Mouse (Mus musculus): ENCODE results near the gene Gm20431. TPM values are rescaled to one million over a fixed set of nuclear protein-coding genes. Genes with fewer than 3 reads are reported as not detected.

The Gm20431 gene
- 0.63 TPM in 1 of 2 replicates, not detected in the other for polyA plus RNA-seq (2015; fragmentation: Nextera tagmentation; extraction: Ambion mirVana)

DNA sequence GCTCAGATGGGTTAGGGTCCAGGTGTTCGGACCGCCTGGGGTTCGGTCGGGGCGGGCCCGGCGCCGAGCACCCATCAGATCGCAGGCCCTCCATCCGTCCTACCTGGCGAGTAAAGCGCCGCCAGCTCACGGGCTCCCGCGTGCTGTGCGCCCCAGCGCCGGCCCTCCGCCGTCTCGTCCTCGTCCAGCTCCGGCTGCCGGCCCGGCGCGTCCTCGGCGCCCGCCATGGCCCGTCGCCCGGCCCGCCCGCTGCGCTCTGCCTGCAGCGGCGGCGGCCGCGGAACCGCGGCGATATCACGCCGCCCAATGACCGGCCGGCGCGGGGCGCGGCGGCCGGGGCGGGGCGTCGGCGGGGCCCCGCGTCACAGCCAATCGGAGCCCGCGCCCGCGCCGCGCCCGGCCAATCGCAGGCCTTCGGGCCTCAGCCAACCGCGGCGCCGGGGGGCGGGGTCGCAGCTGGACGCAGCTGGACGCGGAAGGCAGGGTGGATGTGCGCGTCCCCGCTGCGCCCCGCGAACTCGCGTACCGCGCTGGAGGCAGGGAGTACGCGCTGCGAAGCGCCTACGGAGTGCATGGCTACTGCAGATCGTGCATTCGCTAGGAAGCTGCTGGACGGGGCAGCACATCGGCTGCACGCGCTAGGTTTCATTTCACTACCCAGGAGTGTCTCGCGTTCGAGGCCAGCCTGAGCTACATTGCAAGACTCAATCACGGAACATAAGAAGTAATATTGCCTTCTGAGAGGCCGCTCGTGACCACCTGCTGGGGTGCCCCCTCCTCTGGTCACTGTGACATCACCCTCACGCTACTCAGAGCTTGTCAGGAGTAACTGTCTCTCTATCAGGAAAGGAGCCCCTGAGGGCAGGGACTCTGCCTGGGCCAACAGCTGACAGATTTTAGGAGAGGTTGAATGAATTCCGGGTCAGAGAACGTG, at the start of gene Gm20431:
TSS of gene Gm20431 (minus strand) at position 227 of the 934 bp plus-strand sequence.
- H3K9me3 ChIP-seq (replicated peaks), result no peaks in the 10 kb centered on the region
- H3K4me2 ChIP-seq, result peak within 1 kb of the TSS; percentile 95
- H3K9ac ChIP-seq, result peak within 1 kb of the TSS; percentile 89
- 0 out of 2 replicates have a peak, but pooled peaks cover 4% of the 10 kb centered on the region for H3K36me3 ChIP-seq (replicated peaks)
- H3K4me1 ChIP-seq (replicated peaks), result peaks cover 54% of the 10 kb centered on the region
- H3K27ac ChIP-seq (replicated peaks), result peak within 1 kb of the TSS; percentile 82
- H3K27me3 ChIP-seq, result peaks cover 19% of the 10 kb centered on the region
- peak; percentile 95 for ATAC-seq (ENCODE audit: insufficient read depth)
- peak within 1 kb of the TSS; percentile 88 for H3K4me3 ChIP-seq (replicated peaks)
- under 1% methylated on average over 110 of the region's 110 CpGs for WGBS (ENCODE audit: insufficient replicate concordance)

DNA sequence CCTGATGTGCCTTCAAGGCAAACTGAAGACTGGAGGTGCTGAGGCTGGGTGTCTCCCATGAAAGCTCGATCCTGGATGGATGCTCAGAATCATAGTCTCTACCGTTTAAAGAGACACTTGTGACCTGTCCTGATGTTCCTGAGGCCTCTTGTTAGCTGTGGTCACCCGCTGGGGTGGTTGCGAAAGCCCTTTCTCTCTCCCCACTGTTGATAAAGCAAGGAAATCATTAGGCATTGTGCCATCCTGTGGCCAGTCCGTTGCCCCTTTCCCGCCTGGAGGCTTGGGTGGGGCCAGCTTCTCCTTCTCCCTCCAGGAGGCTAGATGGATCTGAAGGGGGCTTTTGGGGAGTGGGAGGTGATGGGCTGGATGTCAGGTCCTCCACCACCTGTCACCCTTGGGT, 49.3 kb upstream of the Gm20431 start:
- Histone ChIP-seq H3K4me2 (no peak overlapping the region), H3K4me1 (replicated peaks) (peaks cover 22% of the 10 kb centered on the region), H3K36me3 (replicated peaks) (no peaks in the 10 kb centered on the region), H3K9ac (no peak overlapping the region), H3K9me3 (replicated peaks) (no peaks in the 10 kb centered on the region), H3K27me3 (no peaks in the 10 kb centered on the region), H3K4me3 (replicated peaks) (no peak overlapping the region), H3K27ac (replicated peaks) (no peak overlapping the region)
- 38% methylated on average over 6 of the region's 6 CpGs for WGBS (ENCODE audit: insufficient replicate concordance)
- 0 out of 2 replicates have a peak, but pooled peaks have one; percentile 16 for ATAC-seq (ENCODE audit: insufficient read depth)

DNA sequence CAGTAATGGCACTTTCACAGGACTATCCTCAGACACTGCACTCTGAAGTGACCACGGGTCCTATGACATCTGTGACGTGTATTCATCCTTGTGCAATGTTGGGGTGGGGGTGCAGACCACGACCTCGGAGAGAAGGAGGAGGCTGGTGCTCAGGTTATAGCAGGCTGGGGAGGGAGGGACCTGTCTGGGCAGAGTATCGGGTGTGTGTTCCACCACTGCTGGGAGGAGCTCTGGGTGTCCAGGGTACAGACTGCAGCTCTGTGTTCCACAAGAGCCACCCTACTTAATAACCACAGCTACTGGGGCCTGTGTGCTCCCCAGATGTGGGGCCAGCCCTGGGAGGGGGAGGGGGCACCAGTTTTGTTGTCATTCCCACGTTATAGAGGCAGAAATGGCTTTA, 48.7 kb upstream of the Gm20431 start:
- no peaks in the 10 kb centered on the region for H3K27me3 ChIP-seq
- H3K27ac ChIP-seq (replicated peaks), result peak overlapping the region; percentile 31; the same call in 1 of the 2 replicates
- WGBS (ENCODE audit: insufficient replicate concordance), result 31% methylated on average over 6 of the region's 6 CpGs
- H3K9me3 ChIP-seq (replicated peaks), result no peaks in the 10 kb centered on the region
- 0 out of 2 replicates have a peak, but pooled peaks have one; percentile 21 for ATAC-seq (ENCODE audit: insufficient read depth)
- no peak overlapping the region for H3K9ac ChIP-seq
- H3K4me1 ChIP-seq (replicated peaks), result peaks cover 22% of the 10 kb centered on the region
- no peaks in the 10 kb centered on the region for H3K36me3 ChIP-seq (replicated peaks)
- no peak overlapping the region for H3K4me3 ChIP-seq (replicated peaks)
- H3K4me2 ChIP-seq, result no peak overlapping the region

DNA sequence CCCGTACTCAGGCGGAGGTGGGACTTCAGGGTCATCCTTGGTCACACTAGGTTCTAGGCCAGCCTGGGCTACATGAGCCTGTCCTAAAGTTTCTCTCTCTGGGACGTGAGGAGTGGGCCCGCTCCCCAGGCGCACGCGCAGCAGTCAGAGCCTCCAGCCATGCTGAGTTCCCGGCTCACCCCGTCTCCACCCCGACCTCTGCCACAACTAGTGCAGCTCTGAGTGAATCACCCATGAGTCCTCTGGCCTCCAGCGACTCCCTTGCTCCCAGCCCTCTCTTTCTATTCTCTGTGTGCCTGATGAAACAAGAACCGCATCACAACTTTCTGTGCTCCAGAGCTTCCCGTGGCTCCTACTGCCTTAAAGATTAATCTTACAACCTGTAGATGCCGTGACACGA, 47.1 kb upstream of the Gm20431 start:
- WGBS (ENCODE audit: insufficient replicate concordance), result 61% methylated on average over 15 of the region's 15 CpGs
- no peak for ATAC-seq (ENCODE audit: insufficient read depth)
- Histone ChIP-seq H3K4me2 (no peak overlapping the region), H3K9me3 (replicated peaks) (no peaks in the 10 kb centered on the region), H3K9ac (no peak overlapping the region), H3K27me3 (no peaks in the 10 kb centered on the region), H3K4me3 (replicated peaks) (no peak overlapping the region), H3K4me1 (replicated peaks) (peaks cover 14% of the 10 kb centered on the region), H3K36me3 (replicated peaks) (no peaks in the 10 kb centered on the region), H3K27ac (replicated peaks) (no peak overlapping the region)

- H3K4me1 ChIP-seq (replicated peaks), result peaks cover 21% of the 10 kb centered on the region
- no peak overlapping the region for H3K9ac ChIP-seq
- H3K27me3 ChIP-seq, result no peaks in the 10 kb centered on the region
- H3K9me3 ChIP-seq (replicated peaks), result no peaks in the 10 kb centered on the region
- no peak for ATAC-seq (ENCODE audit: insufficient read depth)
- 55% methylated on average over 11 of the region's 11 CpGs for WGBS (ENCODE audit: insufficient replicate concordance)
- no peak overlapping the region for H3K27ac ChIP-seq (replicated peaks)
- H3K4me2 ChIP-seq, result no peak overlapping the region
- H3K36me3 ChIP-seq (replicated peaks), result no peaks in the 10 kb centered on the region
- no peak overlapping the region for H3K4me3 ChIP-seq (replicated peaks)
These were observed 45.1 kb upstream of the Gm20431 start for GRCm38 (mm10) chr2:167706183-167706939.

GRCm38 (mm10) chr2:167704409-167704808, 43.1 kb upstream of the Gm20431 start:
- H3K4me3 ChIP-seq (replicated peaks), result no peak overlapping the region
- peaks cover 13% of the 10 kb centered on the region; the same call in 1 of the 2 replicates for H3K4me1 ChIP-seq (replicated peaks)
- no peaks in the 10 kb centered on the region for H3K27me3 ChIP-seq
- no peak overlapping the region for H3K9ac ChIP-seq
- no peak for ATAC-seq (ENCODE audit: insufficient read depth)
- H3K4me2 ChIP-seq, result no peak overlapping the region
- H3K36me3 ChIP-seq (replicated peaks), result no peaks in the 10 kb centered on the region
- no peaks in the 10 kb centered on the region for H3K9me3 ChIP-seq (replicated peaks)
- WGBS (ENCODE audit: insufficient replicate concordance), result 49% methylated on average over 4 of the region's 4 CpGs
- H3K27ac ChIP-seq (replicated peaks), result no peak overlapping the region

GRCm38 (mm10) chr2:167702126-167702525, 40.8 kb upstream of the Gm20431 start:
- Histone ChIP-seq H3K9me3 (replicated peaks) (no peaks in the 10 kb centered on the region), H3K4me3 (replicated peaks) (no peak overlapping the region), H3K27ac (replicated peaks) (peak overlapping the region; percentile 61), H3K4me1 (replicated peaks) (peaks cover 30% of the 10 kb centered on the region), H3K9ac (no peak overlapping the region), H3K4me2 (peak overlapping the region; percentile 27; the same call in 1 of the 2 replicates), H3K36me3 (replicated peaks) (no peaks in the 10 kb centered on the region), H3K27me3 (no peaks in the 10 kb centered on the region)
- 60% methylated on average over 6 of the region's 6 CpGs for WGBS (ENCODE audit: insufficient replicate concordance)
- no peak for ATAC-seq (ENCODE audit: insufficient read depth)

DNA sequence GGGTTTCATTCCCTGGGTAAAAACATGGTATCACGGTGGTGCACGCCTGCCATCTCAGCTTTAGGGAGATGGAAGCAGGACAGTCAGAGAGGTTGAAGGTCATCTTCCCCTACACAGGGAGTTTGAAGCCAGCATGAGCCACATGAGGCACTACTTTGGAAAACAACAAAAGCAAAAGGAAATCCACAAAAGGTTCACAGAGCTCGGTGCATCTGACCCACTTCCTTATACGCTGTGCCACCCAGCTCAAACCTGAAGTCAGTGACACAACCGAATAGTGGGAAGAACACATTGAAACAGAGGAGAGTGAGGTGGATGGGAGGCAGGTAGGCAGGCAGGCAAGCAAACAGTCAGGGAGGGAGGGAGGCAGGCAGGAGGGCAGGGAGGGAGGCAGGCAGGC, 40.2 kb upstream of the Gm20431 start:
- no peak overlapping the region for H3K9ac ChIP-seq

DNA sequence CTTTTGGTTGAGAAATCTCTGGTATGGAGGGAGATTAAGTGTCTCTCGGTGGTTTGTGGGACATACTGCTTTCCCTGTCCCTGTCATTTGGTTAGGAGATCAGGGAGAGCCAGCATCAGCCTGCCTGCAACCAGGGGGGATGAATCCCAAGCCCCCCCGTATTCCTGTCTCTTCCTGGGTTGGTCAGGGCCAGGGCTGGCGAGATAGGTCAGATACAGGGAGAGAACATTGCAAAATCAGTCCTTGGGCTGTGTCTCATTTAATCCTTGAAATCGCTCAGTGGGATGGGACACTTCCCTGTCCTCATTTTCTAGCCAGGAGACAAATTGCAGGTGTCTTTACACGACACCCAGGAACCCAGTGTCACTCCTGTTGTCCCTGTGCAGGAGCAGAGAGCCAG, 38.7 kb upstream of the Gm20431 start:
- Histone ChIP-seq H3K36me3 (replicated peaks) (no peaks in the 10 kb centered on the region), H3K27ac (replicated peaks) (no peak overlapping the region), H3K9me3 (replicated peaks) (no peaks in the 10 kb centered on the region), H3K27me3 (no peaks in the 10 kb centered on the region), H3K4me1 (replicated peaks) (peaks cover 30% of the 10 kb centered on the region), H3K4me2 (no peak overlapping the region), H3K4me3 (replicated peaks) (no peak overlapping the region), H3K9ac (no peak overlapping the region)
- 56% methylated on average over 5 of the region's 5 CpGs for WGBS (ENCODE audit: insufficient replicate concordance)
- no peak for ATAC-seq (ENCODE audit: insufficient read depth)

More for the DNA sequence above, 40.2 kb upstream of the Gm20431 start:
- H3K27ac ChIP-seq (replicated peaks), result peak overlapping the region; percentile 61
- no peak overlapping the region for H3K4me3 ChIP-seq (replicated peaks)
- H3K36me3 ChIP-seq (replicated peaks), result no peaks in the 10 kb centered on the region
- peaks cover 30% of the 10 kb centered on the region for H3K4me1 ChIP-seq (replicated peaks)
- 0 out of 2 replicates have a peak overlapping the region, but pooled peaks have one; percentile 27 for H3K4me2 ChIP-seq
- no peaks in the 10 kb centered on the region for H3K27me3 ChIP-seq
- ATAC-seq (ENCODE audit: insufficient read depth), result no peak
- WGBS (ENCODE audit: insufficient replicate concordance), result 42% methylated on average over 5 of the region's 5 CpGs
- H3K9me3 ChIP-seq (replicated peaks), result no peaks in the 10 kb centered on the region

DNA sequence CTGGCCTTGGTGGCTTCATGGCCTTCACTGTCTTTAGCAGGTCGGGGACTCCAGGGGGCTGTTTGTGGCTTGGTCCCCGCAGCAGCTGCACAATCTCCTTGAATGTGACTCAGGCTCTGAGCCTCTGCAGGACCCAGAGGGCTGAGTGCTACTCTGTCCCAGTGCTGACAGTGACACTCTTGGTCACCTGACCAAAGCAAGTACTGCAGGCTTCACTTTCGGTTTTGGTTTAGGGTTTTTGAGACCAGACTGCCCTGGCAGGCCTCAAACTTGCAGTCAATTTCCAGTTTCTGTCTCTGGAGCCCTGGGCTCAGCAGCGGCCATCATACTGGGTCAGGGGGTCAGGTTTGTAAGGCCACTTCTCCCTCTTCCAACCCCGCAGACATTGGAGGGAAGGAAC, 36.6 kb upstream of the Gm20431 start:
- Histone ChIP-seq H3K27ac (replicated peaks) (peak overlapping the region; percentile 67), H3K27me3 (no peaks in the 10 kb centered on the region), H3K36me3 (replicated peaks) (peaks cover 4% of the 10 kb centered on the region; the same call in 1 of the 2 replicates), H3K4me2 (peak overlapping the region; percentile 48), H3K9ac (peak overlapping the region; percentile 21; the same call in 1 of the 2 replicates), H3K9me3 (replicated peaks) (no peaks in the 10 kb centered on the region), H3K4me1 (replicated peaks) (peaks cover 30% of the 10 kb centered on the region), H3K4me3 (replicated peaks) (peak overlapping the region; percentile 15)
- peak; percentile 63 for ATAC-seq (ENCODE audit: insufficient read depth)
- 8% methylated on average over 5 of the region's 5 CpGs for WGBS (ENCODE audit: insufficient replicate concordance)

- no peak overlapping the region for H3K4me2 ChIP-seq
- H3K9ac ChIP-seq, result no peak overlapping the region
- H3K4me3 ChIP-seq (replicated peaks), result no peak overlapping the region
- WGBS (ENCODE audit: insufficient replicate concordance), result 73% methylated on average over 7 of the region's 7 CpGs
- no peak for ATAC-seq (ENCODE audit: insufficient read depth)
- no peak overlapping the region for H3K27ac ChIP-seq (replicated peaks)
- peaks cover 31% of the 10 kb centered on the region for H3K4me1 ChIP-seq (replicated peaks)
- H3K27me3 ChIP-seq, result peaks cover 9% of the 10 kb centered on the region
- no peaks in the 10 kb centered on the region for H3K9me3 ChIP-seq (replicated peaks)
- peaks cover 4% of the 10 kb centered on the region; the same call in 1 of the 2 replicates for H3K36me3 ChIP-seq (replicated peaks)
These were observed 34.8 kb upstream of the Gm20431 start for GRCm38 (mm10) chr2:167696143-167696542.

Data from liver, embryonic 15.5 days (tissue).